Mouse (Mus musculus): Measurements from ENCODE around the gene Col18a1.

DNA sequence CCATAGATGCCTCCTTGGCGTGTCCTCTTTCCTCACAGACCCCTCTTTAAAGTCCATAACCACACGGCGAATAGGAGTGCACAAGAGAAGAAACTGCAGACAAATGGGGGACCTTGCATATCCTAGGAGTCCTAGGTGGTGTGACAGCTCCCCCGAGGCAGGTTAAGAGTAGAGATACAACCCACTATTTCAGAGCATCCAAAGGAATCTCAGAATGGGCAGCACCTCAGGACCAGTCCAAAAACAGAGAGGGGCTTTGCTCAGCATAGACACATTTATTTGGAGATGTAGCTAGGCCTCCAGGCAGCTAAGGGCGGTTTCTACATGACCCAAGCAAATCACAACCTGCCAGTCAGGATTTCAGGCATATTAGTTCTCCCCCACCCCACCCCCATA is 2.3 kb downstream of the Col18a1 start:
- TF ChIP-seq EP300 (IDR thresholded peaks at IDR 0.05) (no peak), CTCF (IDR thresholded peaks at IDR 0.05) (no peak)

Measured in lung, postnatal 0 days (tissue).